Mouse (Mus musculus) T-cell, adult 66 days (primary cell): ENCODE results near the gene BC049730. TPM values are rescaled to one million over a fixed set of nuclear protein-coding genes. Genes with fewer than 3 reads are reported as not detected.

Source experiments
- total RNA-seq, 2 experiments: library from RNA; stranded (reverse); gene quantifications; 3 replicates in 1 of 2; 4 replicates in 1 of 2; pipeline ENCODE4 v1.2.4; 2023

Gene BC049730
- total RNA-seq, result not detected

GRCm38 (mm10) chr7:24708832-24709292, at the start of gene BC049730:
Gene BC049730 (plus strand): TSS chr7:24709242.

DNA sequence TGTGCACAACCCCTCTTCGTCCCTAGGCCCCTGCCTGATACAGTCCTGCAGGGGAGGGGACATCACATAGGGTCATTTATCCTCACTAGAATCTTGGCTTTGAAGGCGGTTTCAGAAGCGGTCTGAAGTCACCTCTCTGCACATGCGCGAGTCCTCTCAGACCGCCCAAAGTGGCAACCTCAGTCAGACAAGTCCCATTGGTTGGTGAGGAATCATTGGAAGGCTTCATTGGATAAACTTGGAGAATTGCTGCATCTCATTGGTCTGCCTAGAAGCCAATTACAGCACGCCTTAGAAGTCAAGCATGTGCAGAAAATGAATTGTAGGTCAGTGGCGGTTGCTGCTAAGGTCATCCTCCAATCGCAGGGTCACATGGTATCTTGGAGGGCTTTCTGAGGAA, 32.5 kb upstream of the BC049730 start, which contains the start of gene Tex101:
TSS of gene Tex101 (minus strand) at position 101 of the 400 bp plus-strand sequence.

DNA sequence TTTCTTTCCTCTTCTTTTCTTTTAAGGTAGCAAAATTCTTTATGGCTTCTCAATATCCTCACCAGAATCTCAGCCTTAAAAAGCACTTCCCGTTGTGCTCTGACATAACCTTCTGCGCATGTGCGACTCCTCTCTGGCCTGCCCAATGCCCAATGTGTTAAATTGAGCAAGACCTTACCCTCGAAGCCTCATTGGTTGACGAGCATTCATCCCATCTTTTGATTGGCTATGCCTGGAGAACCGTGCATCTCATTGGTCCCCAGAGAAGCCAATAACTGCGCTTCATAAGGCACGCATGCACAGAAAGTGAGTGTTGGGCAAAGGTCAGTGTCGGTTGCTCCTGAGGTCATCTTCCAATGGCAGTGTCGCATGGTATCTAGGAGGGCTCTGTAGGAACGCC, 17.8 kb downstream of the BC049730 start, which contains the start of gene Gm4763:
TSS of gene Gm4763 (minus strand) at position 101 of the 400 bp plus-strand sequence.

DNA sequence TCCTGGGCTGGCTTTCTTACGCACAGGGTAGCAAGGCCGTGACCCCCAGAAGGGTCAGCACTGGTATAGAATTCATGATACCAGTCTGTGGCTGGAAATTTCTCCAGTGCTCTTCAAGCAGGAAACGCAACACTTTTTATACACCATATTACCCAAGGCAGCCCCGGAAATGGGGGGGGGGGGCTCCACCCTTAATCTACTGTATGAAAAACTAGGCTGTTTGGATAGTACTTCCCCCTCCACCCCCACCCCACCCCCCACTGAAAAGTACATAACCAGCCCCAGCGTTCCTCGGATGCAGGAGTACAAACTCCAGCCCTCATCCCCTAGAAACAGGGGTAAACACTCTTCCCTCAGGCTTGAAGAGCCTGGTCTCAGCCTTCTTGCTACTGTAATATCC, 51.2 kb downstream of the BC049730 start, which contains the start of gene Cd177:
TSS of gene Cd177 (minus strand) at position 101 of the 400 bp plus-strand sequence.

Other genes starting within 250 kb of the BC049730 start
- gene Plaur, start 246.8 kb upstream of the BC049730 start, total RNA-seq, result 100 to 1,000 TPM; 116 to 136 TPM
- gene Cadm4, start 227.2 kb upstream of the BC049730 start, total RNA-seq, result under 1 TPM in 1 of 2 experiments, not detected in 1; 0.26 TPM
- 1 to 10 TPM in 1 of 2 experiments, under 1 TPM in 1; 0.90 to 1.2 TPM for gene Zfp428, start 202.2 kb upstream of the BC049730 start, total RNA-seq
- not detected for gene AC161166.1, start 196.8 kb upstream of the BC049730 start, total RNA-seq
- 10 to 100 TPM; 13.3 to 14.4 TPM for gene Irgq, start 178.6 kb upstream of the BC049730 start, total RNA-seq
- gene Pinlyp, start 163.1 kb upstream of the BC049730 start, total RNA-seq, result not detected
- 10 to 100 TPM; 55.1 to 56.1 TPM for gene Xrcc1, start 163.0 kb upstream of the BC049730 start, total RNA-seq
- 1 to 10 TPM; 4.1 to 7.9 TPM for gene Ethe1, start 121.7 kb upstream of the BC049730 start, total RNA-seq
- gene Zfp575, start 121.6 kb upstream of the BC049730 start, total RNA-seq, result not detected
- gene Phldb3, start 98.5 kb upstream of the BC049730 start, total RNA-seq, result 1 to 10 TPM; 7.5 to 9.4 TPM
- not detected for gene Lypd3, start 72.7 kb upstream of the BC049730 start, total RNA-seq
- gene Tex101, start 32.6 kb upstream of the BC049730 start, total RNA-seq, result not detected
- gene Gm4763, start 17.7 kb downstream of the BC049730 start, total RNA-seq, result not detected
- gene Cd177, start 51.1 kb downstream of the BC049730 start, total RNA-seq, result under 1 TPM; 0.33 to 0.38 TPM
- not detected for gene Ceacam10, start 68.0 kb downstream of the BC049730 start, total RNA-seq
- 1 to 10 TPM in 1 of 2 experiments, not detected in 1; 2.2 TPM for gene Gm9844, start 153.0 kb downstream of the BC049730 start, total RNA-seq
- gene Lypd4, start 160.7 kb downstream of the BC049730 start, total RNA-seq, result not detected
- gene Dmrtc2, start 160.8 kb downstream of the BC049730 start, total RNA-seq, result not detected
- 1,000 to 10,000 TPM; 3,039 to 3,325 TPM for gene Rps19, start 175.1 kb downstream of the BC049730 start, total RNA-seq
- 1 to 10 TPM; 3.5 to 5.8 TPM for gene Cd79a, start 188.1 kb downstream of the BC049730 start, total RNA-seq
- gene Arhgef1, start 193.7 kb downstream of the BC049730 start, total RNA-seq, result 1,000 to 10,000 TPM; 1,621 to 1,684 TPM
- not detected for gene Gm4881, start 235.3 kb downstream of the BC049730 start, total RNA-seq